Comparison of ENCODE assay signal across 22 mouse cellular contexts in genomic region chr13:56506871-56507496, GRCm38 (mm10). TPM values are rescaled to one million over a fixed set of nuclear protein-coding genes. Genes with fewer than 3 reads are reported as not detected.
A peak's percentile ranks its signal among the peaks of the same experiment; 100 is the strongest.
DNase-seq lines count a peak whose midpoint lies in the region.
"Had no signal": no experiment of that assay in that cellular context is flagged by ENCODE, and none has a peak within 500 bp of the region (broad histone marks: within the 10 kb centered on the region; RNA-seq: fewer than 3 reads in every experiment).

No protein-coding gene starts in this region.

- intact Hi-C loops in heart, postnatal 36 days (cut with DNase I), result no loop called here
- intact Hi-C loops in left cerebral cortex, postnatal 4 days (cut with DNase I), result no loop called here

- peak; percentile 36 for DNase-seq in heart, adult 11 months
- no peak for DNase-seq in heart, postnatal 36 days
- peak; percentile 64 for DNase-seq in induced T-regulatory cell, adult 2 months (ENCODE audit: low read depth)
- peak; percentile 5 to 24 for DNase-seq in thymus, adult 18-20 months
- peak; percentile 39 for DNase-seq in thymus, postnatal 4 days
- no peak for DNase-seq in spleen, adult 12 weeks (ENCODE audit: low spot score)
- DNase-seq in adipocyte (ENCODE audit: low spot score), result no peak
- DNase-seq in left cerebral cortex, postnatal 4 days, result no peak
- DNase-seq: adrenal gland, postnatal 10 days; cerebellum, postnatal 10 days; forebrain, postnatal 0 days; kidney, adult 11 months; kidney, postnatal 10 days; layer of hippocampus, postnatal 36 days; liver; lung, postnatal 10 days; right cerebral cortex, adult 18-20 months had no signal

RNA-seq across cellular contexts. Expression of gene Fbxl21, which starts 15.3 kb away (rescaled TPM):
- under 1 TPM; 0.58 to 0.60 TPM for total RNA-seq in heart, postnatal 36 days (2021)
- 1 to 10 TPM; 4.4 to 5.8 TPM for total RNA-seq in left cerebral cortex, postnatal 4 days (2021)

RNA-seq across cellular contexts. Expression of gene Il9, which starts 24.9 kb away (rescaled TPM):
- total RNA-seq in heart, postnatal 36 days (2021), result not detected
- total RNA-seq in left cerebral cortex, postnatal 4 days (2021), result not detected
- total RNA-seq: adrenal gland, postnatal 10 days; forebrain, postnatal 0 days; gastrocnemius, postnatal 4 days; heart, postnatal 25 days; layer of hippocampus, adult 18-20 months; layer of hippocampus, postnatal 36 days; left cerebral cortex, postnatal 36 days; midbrain, postnatal 0 days had no signal

RNA-seq across cellular contexts. Expression of gene Lect2, which starts 41.3 kb away (rescaled TPM):
- not detected for total RNA-seq in heart, postnatal 36 days (2021)
- total RNA-seq in left cerebral cortex, postnatal 4 days (2021), result not detected
- total RNA-seq: forebrain, postnatal 0 days; heart, postnatal 25 days; layer of hippocampus, adult 18-20 months; layer of hippocampus, postnatal 36 days; left cerebral cortex, postnatal 36 days; midbrain, postnatal 0 days had no signal

Comparison
In these comparisons a context has a peak if more than half of its experiments do, and no peak if none do; other contexts are left out.
1. DNase-seq: peak in heart, adult 11 months (single experiment), induced T-regulatory cell, adult 2 months (single experiment), thymus, adult 18-20 months (2 of 2) and thymus, postnatal 4 days (single experiment); none in heart, postnatal 36 days (0 of 2), spleen, adult 12 weeks (single experiment), adipocyte (single experiment) and left cerebral cortex, postnatal 4 days (single experiment).